14 mouse cellular contexts compared by ENCODE assay signal in genomic region chr12:37426350-37426749, GRCm38 (mm10).
"Had no signal": no experiment of that assay in that cellular context is flagged by ENCODE, and none has a peak within 500 bp of the region (broad histone marks: within the 10 kb centered on the region; RNA-seq: fewer than 3 reads in every experiment).

No protein-coding gene starts in this region.

- H3K9ac ChIP-seq: lung, embryonic 14.5 days; midbrain, embryonic 12.5 days; neural tube, embryonic 12.5 days; stomach, embryonic 15.5 days had no signal

- H3K4me1 ChIP-seq: midbrain, embryonic 10.5 days; midbrain, embryonic 12.5 days; neural tube, embryonic 12.5 days; stomach, embryonic 15.5 days had no signal

- H3K27me3 ChIP-seq: midbrain, embryonic 12.5 days; neural tube, embryonic 12.5 days; stomach, embryonic 15.5 days had no signal

- H3K36me3 ChIP-seq: midbrain, embryonic 10.5 days; midbrain, embryonic 12.5 days; neural tube, embryonic 12.5 days; stomach, embryonic 15.5 days had no signal

- H3K4me2 ChIP-seq: lung, embryonic 14.5 days; midbrain, embryonic 12.5 days; neural tube, embryonic 12.5 days; stomach, embryonic 15.5 days had no signal

- H3K9me3 ChIP-seq: midbrain, embryonic 10.5 days; midbrain, embryonic 12.5 days; neural tube, embryonic 12.5 days; stomach, embryonic 15.5 days had no signal

- DNase-seq: lung, adult 18-20 months; lung, embryonic 14.5 days; lung, postnatal 10 days; lung, postnatal 4 days; midbrain, embryonic 14.5 days; right cerebral cortex, postnatal 14 days; thymus, adult 2 months; thymus, postnatal 25 days; thymus, postnatal 4 days had no signal

- H3K4me3 ChIP-seq: midbrain, embryonic 10.5 days; midbrain, embryonic 12.5 days; neural tube, embryonic 12.5 days; stomach, embryonic 15.5 days had no signal

- H3K27ac ChIP-seq: midbrain, embryonic 10.5 days; midbrain, embryonic 12.5 days; neural tube, embryonic 12.5 days; stomach, embryonic 15.5 days; stomach, postnatal 0 days had no signal
